Mouse (Mus musculus) heart, adult 2 months (tissue): ENCODE results near the gene Ccdc57. TPM values are rescaled to one million over a fixed set of nuclear protein-coding genes. Genes with fewer than 3 reads are reported as not detected.

Experiments used
- DNase-seq, 2 experiments: peaks; one replicate each; pipeline ENCODE4 v3.0.0; 2021
- H3K27ac ChIP-seq: fragments of 200-600 bp; 2 replicates; pipeline ENCODE4 v1.8.1; 2022
- H3K27me3 ChIP-seq: fragments of 200-500 bp; 2 replicates; pipeline ENCODE4 v1.6.1; 2012; ENCODE audit warnings: mild to moderate bottlenecking, low read length, inconsistent platforms, mixed read lengths; ENCODE audit not compliant: control insufficient read depth, insufficient read depth
- H3K36me3 ChIP-seq: fragments of 200-500 bp; 2 replicates; pipeline ENCODE4 v1.6.1; 2012; ENCODE audit warnings: low read length, inconsistent platforms; ENCODE audit not compliant: control insufficient read depth, insufficient read depth
- H3K4me1 ChIP-seq: fragments of 200-500 bp; 2 replicates; pipeline ENCODE4 v1.6.1; 2011; ENCODE audit warnings: low read length; ENCODE audit not compliant: control insufficient read depth, insufficient read depth
- H3K4me3 ChIP-seq: fragments of 200-600 bp; 2 replicates; pipeline ENCODE4 v1.8.1; 2022
- H3K79me2 ChIP-seq: fragments of 200-500 bp; replicated peaks from 2 replicates; pipeline ENCODE4 v1.6.1; 2012; ENCODE audit warnings: mild to moderate bottlenecking, inconsistent platforms, low read length, moderate library complexity, mixed read lengths; ENCODE audit not compliant: control insufficient read depth, insufficient read depth
- H3K9ac ChIP-seq: fragments of 200-500 bp; 2 replicates; pipeline ENCODE4 v1.6.1; 2012; ENCODE audit warnings: low read depth, mild to moderate bottlenecking, control low read depth, inconsistent platforms, low read length, mixed read lengths
- CTCF ChIP-seq: fragments of 200-600 bp; IDR thresholded peaks from 2 replicates; pipeline ENCODE4 v1.8.1; 2022; ENCODE audit warnings: antibody characterized with exemption, mild to moderate bottlenecking, moderate library complexity
- EP300 ChIP-seq: fragments of 200-500 bp; IDR thresholded peaks from 2 replicates; pipeline ENCODE4 v1.6.1; 2011; ENCODE audit warnings: low read depth, low read length, control low read depth; ENCODE audit not compliant: insufficient read depth
- POLR2A ChIP-seq: fragments of 200-500 bp; IDR thresholded peaks from 2 replicates; pipeline ENCODE4 v1.6.1; 2011; ENCODE audit warnings: mild to moderate bottlenecking, low read depth, low read length, control low read depth; ENCODE audit not compliant: insufficient read depth
- WGBS: fragments of 180-500 bp; shearing (Covaris S2); methylation state at CpG from one replicate; pipeline ENCODE4 v1.1.7; 2018; 5-methylcytosine and 5-hydroxymethylcytosine counted together
- intact Hi-C: fragments of 180-260 bp; cut with DNase I; formaldehyde crosslinking; loops from one replicate; pipeline ENCODE4 v1.15.1; 2025
- polyA plus RNA-seq: library from polyadenylated mRNA; depleted of rRNA; stranded (reverse); fragments of >200 nt; gene quantifications from 2 replicates; pipeline ENCODE4 v1.2.3, GENCODE M21; 2012
- total RNA-seq, 2 experiments: library from RNA; stranded (reverse); gene quantifications; 2 replicates each; pipeline ENCODE4 v1.2.3; 2021

Ccdc57 gene
- total and polyA plus RNA-seq, 3 experiments: 0.86 to 1.3 (median 1.1) TPM

- H3K9ac ChIP-seq: no peak overlapping the region
- H3K27ac ChIP-seq: no peak overlapping the region
- TF ChIP-seq EP300: no peak
- TF ChIP-seq CTCF: no peak
- no peak for TF ChIP-seq POLR2A
- no peaks in the 10 kb centered on the region for H3K79me2 ChIP-seq
- H3K36me3 ChIP-seq: no peaks in the 10 kb centered on the region
- no peaks in the 10 kb centered on the region for H3K27me3 ChIP-seq
- intact Hi-C loops: no loop called here
- H3K4me3 ChIP-seq: no peak overlapping the region
- DNase-seq: no peak
- peaks cover 5% of the 10 kb centered on the region for H3K4me1 ChIP-seq
- 82% methylated on average over 7 of the region's 7 CpGs for WGBS
Measured at GRCm38 (mm10) chr11:120945266-120945665, 12.6 kb upstream of the Ccdc57 start.

DNA sequence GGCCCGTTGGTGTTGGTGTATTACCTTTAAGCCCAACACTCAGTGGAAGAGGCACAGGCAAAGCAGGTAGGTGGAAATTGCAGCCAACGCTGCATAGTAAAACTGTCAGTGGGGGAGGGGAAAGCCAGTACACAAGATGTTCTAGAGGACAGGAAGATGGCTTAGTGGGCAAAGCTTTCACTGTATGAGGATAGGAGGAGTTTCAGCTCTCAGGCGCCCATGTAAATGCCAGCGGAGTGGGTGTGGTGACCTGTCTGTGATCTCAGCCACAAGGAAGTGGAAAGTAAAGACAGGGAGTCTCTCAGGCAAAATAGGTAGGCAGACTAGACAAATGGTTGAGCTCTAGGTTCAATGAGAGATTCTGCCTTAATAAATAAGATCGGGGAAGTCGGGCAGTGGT, 8.3 kb upstream of the Ccdc57 start:
- Histone ChIP-seq H3K4me3 (no peak overlapping the region), H3K27ac (no peak overlapping the region), H3K27me3 (no peaks in the 10 kb centered on the region), H3K9ac (no peak overlapping the region), H3K4me1 (no peaks in the 10 kb centered on the region), H3K36me3 (no peaks in the 10 kb centered on the region), H3K79me2 (no peaks in the 10 kb centered on the region)
- DNase-seq: no peak
- 81% methylated on average over 6 of the region's 6 CpGs for WGBS
- intact Hi-C loops: no loop called here
- TF ChIP-seq EP300 (no peak), POLR2A (no peak), CTCF (no peak)

DNA sequence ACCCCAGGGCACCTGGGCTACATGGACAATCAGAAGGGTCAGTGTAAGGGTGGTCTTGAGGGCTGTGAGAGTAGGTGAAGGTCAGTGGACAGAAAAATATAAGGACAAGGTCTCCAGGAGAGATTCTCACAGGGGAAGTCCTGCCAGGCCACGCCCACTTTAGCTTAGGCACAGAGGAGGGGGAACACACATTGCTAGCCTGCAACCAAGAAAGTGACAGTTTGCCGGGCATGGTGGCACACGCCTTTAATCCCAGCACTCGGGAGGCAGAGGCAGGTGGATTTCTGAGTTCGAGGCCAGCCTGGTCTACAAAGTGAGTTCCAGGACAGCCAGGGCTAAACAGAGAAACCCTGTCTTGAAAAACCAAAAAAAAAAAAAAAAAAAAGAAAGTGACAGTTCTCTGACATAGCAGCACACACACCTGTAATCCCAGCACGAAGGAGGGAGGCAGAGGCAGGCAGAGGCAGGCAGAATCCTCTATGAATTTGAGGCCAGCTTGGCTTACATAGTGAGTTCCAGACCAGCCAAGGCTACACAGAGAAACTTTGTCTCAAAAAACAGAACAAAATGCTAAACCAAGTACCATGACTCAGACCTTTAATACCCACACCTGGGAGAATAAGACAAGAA, 7.2 kb upstream of the Ccdc57 start:
- H3K4me1 ChIP-seq: no peaks in the 10 kb centered on the region
- TF ChIP-seq CTCF: no peak
- no peak for TF ChIP-seq POLR2A
- TF ChIP-seq EP300: no peak
- intact Hi-C loops: no loop called here
- H3K4me3 ChIP-seq: no peak overlapping the region
- H3K27me3 ChIP-seq: no peaks in the 10 kb centered on the region
- DNase-seq: no peak
- no peaks in the 10 kb centered on the region for H3K36me3 ChIP-seq
- 50% methylated on average over 6 of the region's 6 CpGs for WGBS
- no peak overlapping the region for H3K9ac ChIP-seq
- H3K79me2 ChIP-seq: no peaks in the 10 kb centered on the region
- H3K27ac ChIP-seq: no peak overlapping the region

DNA sequence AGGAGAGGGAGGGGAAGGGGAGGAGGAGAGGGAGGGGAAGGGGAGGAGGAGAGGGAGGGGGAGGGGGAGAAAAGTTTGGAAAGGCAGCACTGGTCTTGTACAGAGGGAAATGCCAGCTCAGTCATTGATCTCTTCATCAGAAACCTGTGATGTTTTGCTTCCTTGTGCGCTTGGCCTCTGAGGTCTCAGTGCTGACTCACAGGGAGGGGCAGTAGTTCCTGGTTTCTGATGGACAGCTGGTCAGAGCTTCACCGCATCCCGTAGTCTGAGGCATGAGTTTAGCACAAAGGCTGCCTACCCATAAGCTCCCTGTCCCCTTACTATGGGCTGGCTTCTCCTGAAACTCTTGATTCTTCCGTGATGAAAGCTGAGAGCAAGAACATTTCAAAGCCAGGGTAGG, 6.1 kb upstream of the Ccdc57 start:
- H3K4me3 ChIP-seq: no peak overlapping the region
- no peaks in the 10 kb centered on the region for H3K79me2 ChIP-seq
- no peak overlapping the region for H3K9ac ChIP-seq
- H3K4me1 ChIP-seq: no peaks in the 10 kb centered on the region
- H3K36me3 ChIP-seq: no peaks in the 10 kb centered on the region
- H3K27me3 ChIP-seq: no peaks in the 10 kb centered on the region
- H3K27ac ChIP-seq: no peak overlapping the region
- no peak for TF ChIP-seq CTCF
- no peak for TF ChIP-seq EP300
- TF ChIP-seq POLR2A: no peak
- WGBS: 27% methylated on average over 4 of the region's 4 CpGs
- no peak for DNase-seq
- intact Hi-C loops: no loop called here

DNA sequence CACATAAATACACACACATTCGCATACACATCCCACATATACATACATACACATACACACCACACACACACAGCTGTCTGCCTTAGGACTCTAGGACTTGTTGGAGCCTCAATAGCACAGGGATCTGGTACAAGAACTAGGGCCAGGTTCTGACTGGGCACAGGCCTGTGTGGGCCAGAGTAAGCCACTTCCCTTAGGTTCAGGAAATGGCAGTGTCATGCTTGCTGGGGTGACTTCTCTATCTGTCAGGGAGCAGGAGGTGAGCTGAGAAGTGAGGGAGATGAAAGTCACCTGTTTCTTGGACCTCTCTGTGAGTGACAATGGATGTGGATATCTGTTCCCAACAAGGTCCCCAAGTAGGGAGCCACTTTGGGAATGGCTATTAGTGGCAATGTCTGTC, 5.3 kb upstream of the Ccdc57 start:
- intact Hi-C loops: no loop called here
- Histone ChIP-seq H3K4me1 (peaks cover 3% of the 10 kb centered on the region; the same call in 1 of the 2 replicates), H3K9ac (no peak overlapping the region), H3K36me3 (no peaks in the 10 kb centered on the region), H3K4me3 (no peak overlapping the region), H3K27me3 (no peaks in the 10 kb centered on the region), H3K27ac (no peak overlapping the region), H3K79me2 (no peaks in the 10 kb centered on the region)
- 97% methylated on average over 1 of the region's 1 CpGs for WGBS
- TF ChIP-seq POLR2A: no peak
- TF ChIP-seq EP300: no peak
- TF ChIP-seq CTCF: no peak
- no peak for DNase-seq

DNA sequence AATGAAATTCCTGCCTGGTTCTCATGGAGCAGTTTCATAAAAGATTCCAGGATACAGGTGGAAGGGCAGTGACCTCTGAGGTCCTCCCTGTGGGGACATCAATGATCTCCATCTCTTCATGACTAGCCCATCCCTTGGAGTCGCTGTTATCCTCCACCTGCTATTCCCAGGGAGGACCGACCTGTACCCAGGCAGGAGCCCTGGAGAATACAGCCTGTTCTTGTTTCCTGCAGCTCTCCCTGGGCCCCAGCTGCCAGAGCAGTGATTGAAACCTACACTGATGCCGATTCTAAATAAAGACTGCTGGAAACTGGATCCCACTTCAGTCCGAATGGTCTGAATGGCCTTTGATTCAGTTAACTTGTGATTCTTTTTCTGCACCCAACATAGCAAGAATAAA, 1.2 kb downstream of the Ccdc57 start:
- Histone ChIP-seq H3K4me3 (no peak overlapping the region), H3K27me3 (no peaks in the 10 kb centered on the region), H3K9ac (no peak overlapping the region), H3K4me1 (peaks cover 4% of the 10 kb centered on the region; the same call in 1 of the 2 replicates), H3K27ac (no peak overlapping the region), H3K79me2 (no peaks in the 10 kb centered on the region), H3K36me3 (no peaks in the 10 kb centered on the region)
- intact Hi-C loops: no loop called here
- no peak for DNase-seq
- 89% methylated on average over 4 of the region's 4 CpGs for WGBS
- TF ChIP-seq EP300 (no peak), CTCF (no peak), POLR2A (no peak)
